Mouse (Mus musculus) adrenal gland, postnatal 10 days (tissue): ENCODE results near the gene Ercc8. TPM values are rescaled to one million over a fixed set of nuclear protein-coding genes. Genes with fewer than 3 reads are reported as not detected.

Source experiments
- DNase-seq: peaks from one replicate; pipeline ENCODE4 v3.0.0; 2021; ENCODE audit warnings: mixed read lengths
- long read RNA-seq, 2 experiments: library from polyadenylated mRNA; stranded (forward); transcript quantifications; one replicate each; pipeline ENCODE4 v2.0.0; 2021
- total RNA-seq, 2 experiments: library from RNA; stranded (reverse); gene quantifications; 2 replicates each; pipeline ENCODE4 v1.2.3; 2021

Gene Ercc8
- 10 to 100 TPM; 11.5 to 13.3 TPM for total RNA-seq
- long read RNA-seq, experiment 1, partial matches to known transcripts, result 0 of 11 reads
- long read RNA-seq, experiment 1, other reads (novel, unspliced or antisense), result 3 of 11 reads
- long read RNA-seq, experiment 2, partial matches to known transcripts, result 0 of 6 reads
- long read RNA-seq, experiment 2, other reads (novel, unspliced or antisense), result 1 of 6 reads

DNA sequence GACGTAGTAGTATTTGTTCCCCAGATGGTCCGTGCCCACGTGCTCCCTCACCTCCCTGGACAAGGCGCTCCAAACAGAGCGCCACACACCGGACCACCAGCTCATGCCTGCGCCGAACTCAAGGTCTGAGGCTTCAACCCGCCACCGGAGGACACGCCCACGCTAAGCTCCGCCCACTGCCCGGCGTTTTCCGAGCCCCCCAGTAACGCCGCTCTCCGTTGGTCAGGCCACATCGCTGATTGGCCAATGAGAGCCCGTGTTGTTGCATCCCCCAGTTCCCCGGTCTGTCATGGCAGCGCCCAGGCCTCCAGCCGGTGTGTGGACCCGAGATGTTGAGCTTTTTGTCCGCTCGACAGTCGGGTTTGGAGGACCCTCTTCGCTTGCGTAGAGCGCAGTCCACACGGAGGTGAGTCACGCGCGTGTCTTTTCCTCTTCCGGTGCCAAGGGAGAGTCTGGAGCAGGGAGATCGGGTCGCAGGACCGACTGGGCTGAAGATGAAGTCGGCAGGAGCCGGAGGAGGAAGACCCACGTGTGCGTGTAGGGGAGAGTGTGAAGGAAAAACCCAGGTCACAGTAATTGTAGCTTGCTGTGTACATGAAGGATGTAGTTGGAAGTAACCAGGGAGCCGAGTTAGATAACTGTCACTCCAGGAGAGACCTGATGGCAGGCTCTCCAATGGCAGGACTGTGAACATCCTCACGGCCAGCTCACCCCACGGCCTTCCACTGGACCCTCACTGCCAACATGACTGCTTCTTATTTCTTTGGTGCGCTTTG lies at the start of gene Ercc8, which contains the start of gene Ndufaf2:
Gene Ercc8, plus strand, starts transcription at position 267 of the 776 bp plus-strand sequence.
Gene Ndufaf2, minus strand, starts transcription at position 159 of the 776 bp plus-strand sequence.
- DNase-seq, result peak; percentile 98

DNA sequence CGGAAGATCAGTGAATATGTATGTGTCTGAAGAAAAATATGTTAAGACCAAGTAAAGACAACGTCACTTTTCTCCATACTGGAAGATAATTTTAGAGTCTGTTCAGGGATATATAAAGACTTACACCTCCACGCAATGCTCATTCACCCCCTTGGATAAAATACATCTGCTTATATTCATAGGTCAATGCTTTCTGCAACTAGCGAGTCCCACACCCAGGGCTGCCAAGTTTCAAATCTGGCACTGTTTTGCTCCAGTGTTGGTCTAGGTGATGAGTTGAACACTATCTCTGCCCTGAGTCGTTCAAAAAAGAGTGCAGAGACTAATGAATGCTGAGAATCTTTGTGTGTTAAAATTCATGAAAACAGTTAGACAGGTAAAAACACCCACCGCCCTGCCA lies 47.6 kb upstream of the Ercc8 start:
- DNase-seq, result no peak

DNA sequence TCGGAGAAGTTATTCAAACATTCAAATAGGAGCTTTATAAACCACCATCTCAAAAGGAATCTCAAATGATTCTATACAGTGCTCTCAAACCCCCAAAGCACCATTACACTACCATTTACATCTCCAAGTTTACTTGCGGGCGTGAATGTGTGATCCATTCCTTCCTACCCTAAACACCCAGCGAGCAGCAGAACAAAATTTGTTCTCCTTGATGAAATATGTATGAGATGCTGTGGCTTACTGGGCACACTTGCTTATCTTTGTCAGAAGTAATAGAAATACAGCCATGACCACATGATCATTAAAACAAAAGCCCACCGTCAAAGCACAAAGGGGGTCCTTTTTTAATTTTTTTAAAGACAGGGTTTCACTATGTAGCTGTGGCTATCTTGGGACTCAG lies 45.0 kb upstream of the Ercc8 start:
- no peak for DNase-seq

DNA sequence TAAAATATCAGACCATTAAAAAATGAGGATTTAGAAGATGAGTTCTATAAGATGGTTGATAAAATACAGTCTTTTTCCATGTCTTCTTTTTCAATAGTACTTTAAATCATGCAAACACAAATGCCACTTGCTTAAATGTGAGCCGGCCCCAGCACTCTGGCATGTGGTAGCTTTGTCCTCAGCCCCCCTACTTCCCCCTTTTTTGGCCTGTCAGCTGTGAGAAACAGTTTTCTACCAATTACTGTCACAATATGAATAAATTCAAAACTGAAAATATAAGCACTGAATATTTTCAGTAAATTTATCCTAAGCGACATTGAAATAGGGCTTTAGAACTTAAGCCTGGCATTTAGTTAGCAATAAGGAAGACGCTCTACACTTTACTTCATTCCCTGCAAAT lies 44.3 kb upstream of the Ercc8 start:
- no peak for DNase-seq

DNA sequence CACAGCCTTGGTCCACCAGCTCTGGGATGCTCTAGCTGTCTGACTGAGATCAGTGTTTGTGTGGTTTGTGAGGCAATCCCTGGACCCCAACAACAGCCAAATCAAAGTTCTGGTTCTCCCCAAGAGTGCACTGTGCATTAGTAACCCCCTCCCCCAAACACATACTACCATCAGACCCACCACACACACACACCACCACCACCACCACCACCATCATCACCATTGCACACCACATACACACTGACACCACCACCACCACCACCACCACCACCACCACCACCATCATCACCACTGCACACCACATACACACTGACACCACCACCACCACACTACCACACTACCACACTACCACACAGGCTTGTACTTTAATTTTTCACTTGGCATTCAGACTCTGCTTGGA lies 40.9 kb upstream of the Ercc8 start:
- no peak for DNase-seq

DNA sequence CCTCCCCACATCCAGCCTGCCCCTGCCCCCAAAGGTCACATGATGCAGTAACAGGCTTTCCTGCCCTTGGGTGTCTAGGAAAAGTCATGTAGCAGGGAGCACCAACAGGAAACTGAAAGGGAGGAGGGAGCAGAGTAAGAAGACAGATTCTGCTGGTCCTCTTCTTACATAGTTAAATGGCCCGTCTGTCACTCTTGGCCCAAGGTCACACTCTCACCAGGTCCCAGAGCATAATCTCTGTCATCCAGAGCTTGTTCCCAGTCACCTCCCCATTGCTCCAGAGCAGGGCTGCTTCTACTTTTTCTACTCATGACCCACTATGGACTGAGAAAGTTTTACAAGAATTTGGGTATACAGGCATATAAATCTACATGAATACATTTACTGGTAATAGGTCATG lies 40.3 kb upstream of the Ercc8 start:
- no peak for DNase-seq

DNA sequence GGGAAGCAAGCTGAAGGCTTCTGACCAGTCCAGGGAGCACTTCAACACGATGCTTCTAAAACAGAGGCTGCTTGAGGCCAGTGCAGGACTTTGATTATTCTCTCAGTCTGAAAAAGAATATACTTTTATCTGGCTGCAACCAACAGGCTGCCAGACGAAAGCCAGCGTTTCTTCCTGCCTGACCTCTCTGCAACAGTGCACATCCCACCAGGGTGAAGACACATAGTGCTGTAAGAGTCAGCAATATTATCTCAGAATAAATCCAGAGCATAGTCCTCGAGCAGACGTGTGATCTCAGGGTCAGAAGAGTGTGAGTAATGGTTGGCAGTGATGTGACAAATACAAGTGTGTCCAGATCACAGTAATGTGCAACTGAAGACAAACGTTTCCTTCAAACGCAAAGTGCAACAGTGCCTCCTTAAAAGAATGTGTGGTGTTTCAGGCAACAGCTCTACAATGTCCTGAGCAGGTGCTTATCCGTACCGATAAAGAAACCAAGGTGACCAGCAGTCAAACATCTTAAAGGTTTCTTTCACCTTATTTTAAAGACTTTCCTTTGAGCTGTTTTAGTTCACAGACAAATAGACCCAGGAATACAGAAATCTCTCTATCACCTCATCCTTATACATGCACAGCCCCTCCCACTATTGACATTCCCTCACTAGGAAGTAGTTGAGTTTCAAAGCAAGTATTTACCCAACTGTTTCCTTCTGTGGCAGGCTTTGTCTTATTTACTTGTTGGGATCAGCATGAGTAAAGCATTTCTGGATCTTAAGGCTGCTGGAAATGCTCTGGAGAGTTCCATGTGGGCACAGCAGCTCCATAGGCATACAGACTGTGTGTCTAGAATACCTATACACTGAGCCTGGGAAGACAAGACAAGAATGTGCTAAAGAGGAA lies 38.9 kb upstream of the Ercc8 start:
- DNase-seq, result no peak

DNA sequence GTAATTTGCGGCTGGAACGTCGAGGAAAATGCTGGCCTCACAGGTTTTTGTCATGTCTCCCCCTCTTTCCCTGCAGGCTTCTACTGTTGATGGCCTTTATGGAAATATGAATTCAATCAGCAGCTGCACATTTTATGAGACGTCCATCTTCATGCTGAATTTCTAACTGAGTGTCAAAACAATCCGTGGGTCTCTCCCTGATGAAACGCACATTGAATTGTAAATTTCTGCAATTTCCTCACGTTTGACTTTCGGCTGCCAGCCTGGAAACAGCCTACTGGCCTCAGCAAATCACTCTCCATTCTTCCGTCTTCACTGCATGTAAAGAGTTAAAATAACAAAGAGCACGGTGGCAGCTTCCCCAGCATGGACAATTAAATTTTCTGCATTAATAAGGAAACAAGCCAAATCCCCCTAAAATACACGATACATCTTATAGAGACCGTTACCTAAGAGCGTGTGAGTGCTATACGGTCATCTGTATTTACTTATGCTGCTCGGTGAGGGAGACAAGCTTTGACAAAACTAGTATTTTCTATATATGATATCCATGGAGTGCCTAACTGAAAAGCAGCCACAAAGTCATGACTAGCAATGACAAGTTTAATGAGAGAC lies 35.3 kb upstream of the Ercc8 start:
- no peak for DNase-seq

DNA sequence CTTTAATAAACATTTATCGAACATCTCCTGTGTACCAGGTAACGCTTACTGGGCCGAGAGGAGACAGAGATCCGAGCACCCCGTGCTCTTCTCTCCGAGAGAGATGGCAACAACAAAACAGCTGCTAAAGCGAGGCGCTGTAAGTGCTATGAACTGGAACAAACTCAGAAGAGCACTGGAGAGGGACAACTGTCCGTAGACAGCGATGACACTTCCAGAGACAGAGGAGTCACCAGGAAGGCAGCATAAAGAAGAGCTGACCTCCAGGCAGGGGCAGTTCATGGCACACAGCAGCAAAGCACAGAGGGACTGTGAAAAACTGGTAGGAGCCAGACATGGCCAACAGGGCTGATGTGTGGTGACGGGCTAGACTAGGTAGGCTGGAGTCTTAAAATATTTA lies 34.4 kb upstream of the Ercc8 start:
- no peak for DNase-seq

DNA sequence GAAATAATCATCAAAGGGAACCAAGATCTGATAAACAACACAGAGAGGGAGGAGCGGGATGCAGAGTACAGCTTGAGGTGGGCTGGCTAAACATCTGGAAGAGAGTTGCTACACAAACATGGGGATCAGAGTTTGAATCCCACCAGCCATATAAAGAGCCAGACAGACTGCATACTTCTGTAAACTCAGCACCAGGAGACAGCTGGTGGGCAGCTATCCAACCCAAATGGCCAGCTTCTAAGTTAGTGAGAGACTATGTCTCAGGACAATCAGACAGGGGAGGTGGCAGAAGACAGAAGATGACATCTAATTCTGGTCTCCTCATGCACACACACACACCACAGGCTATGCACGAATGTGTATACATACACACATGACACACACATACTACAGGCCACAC lies 32.3 kb upstream of the Ercc8 start:
- DNase-seq, result no peak

DNA sequence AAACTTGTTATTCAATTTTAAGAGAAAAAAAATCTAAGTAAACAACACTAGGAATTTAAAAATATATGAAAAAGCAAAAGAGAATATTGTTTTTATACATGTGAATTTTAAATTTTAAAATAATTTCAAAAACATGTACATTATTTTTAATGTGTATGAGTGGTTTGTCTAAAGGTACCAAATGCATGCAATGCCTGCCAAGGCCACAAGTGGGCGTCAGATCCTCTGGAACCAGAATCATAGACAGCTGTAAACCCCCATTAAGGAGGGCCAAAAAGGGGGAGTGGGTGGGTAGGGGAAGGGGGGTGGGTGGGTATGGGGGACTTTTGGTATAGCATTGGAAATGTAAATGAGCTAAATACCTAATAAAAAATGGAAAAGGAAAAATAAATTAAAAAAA lies 31.4 kb upstream of the Ercc8 start:
- DNase-seq, result peak; percentile 34

DNA sequence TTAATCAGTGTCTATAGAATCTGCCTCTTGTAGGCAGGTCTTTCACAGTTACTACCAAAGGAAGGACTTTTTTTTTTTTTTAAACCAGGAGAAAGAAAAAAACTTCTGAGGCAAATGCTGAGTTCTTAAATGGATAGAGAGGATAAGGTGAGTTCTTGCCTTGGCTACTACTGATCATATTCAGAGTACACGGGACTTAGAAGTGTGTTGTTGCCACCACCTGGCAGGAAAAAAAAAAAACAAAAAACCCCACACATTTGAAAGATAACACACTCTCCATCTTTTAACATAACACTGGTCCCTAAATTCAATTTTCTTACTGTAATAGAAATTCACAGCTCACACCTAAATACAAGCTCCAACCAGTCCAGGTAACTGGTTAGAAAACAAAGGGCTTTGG lies 30.6 kb upstream of the Ercc8 start:
- DNase-seq, result no peak

DNA sequence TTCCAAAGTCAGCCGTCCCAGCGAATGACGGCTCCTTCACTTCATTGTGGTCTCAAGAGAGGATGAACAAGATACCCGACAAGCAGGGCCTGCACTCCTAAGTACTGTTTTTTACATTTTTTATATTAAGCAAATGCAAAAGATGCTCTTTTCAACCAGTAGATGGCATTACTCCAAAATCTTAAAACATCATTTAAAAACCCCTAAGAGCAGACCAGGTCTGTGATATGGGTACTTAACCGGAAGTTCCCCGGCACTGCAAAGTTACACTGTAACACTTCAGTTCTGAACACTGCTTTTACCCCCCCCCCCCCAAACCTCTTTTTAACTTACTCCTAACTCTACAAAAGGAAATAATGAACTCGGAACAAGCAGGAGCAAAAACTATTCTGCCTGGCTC lies 29.5 kb upstream of the Ercc8 start:
- no peak for DNase-seq

DNA sequence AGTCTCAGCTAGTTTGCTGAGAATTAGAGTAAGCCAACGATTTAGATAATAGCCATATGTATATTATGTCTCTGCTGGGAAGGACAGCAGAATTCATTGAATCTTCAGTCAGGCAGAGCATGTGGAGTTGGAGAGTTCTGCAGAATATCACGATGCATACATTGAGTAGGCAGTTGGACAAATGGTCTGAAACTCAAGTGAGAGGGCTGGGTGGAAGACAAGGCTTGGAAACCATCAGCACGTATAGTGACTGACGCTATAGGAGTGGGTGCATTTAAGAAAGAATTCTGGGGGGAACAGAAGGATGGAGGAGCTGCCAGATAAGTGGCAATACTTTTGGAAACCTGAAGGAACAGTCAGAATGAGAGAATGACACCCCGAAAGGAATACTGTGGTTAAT lies 27.8 kb upstream of the Ercc8 start:
- DNase-seq, result no peak

DNA sequence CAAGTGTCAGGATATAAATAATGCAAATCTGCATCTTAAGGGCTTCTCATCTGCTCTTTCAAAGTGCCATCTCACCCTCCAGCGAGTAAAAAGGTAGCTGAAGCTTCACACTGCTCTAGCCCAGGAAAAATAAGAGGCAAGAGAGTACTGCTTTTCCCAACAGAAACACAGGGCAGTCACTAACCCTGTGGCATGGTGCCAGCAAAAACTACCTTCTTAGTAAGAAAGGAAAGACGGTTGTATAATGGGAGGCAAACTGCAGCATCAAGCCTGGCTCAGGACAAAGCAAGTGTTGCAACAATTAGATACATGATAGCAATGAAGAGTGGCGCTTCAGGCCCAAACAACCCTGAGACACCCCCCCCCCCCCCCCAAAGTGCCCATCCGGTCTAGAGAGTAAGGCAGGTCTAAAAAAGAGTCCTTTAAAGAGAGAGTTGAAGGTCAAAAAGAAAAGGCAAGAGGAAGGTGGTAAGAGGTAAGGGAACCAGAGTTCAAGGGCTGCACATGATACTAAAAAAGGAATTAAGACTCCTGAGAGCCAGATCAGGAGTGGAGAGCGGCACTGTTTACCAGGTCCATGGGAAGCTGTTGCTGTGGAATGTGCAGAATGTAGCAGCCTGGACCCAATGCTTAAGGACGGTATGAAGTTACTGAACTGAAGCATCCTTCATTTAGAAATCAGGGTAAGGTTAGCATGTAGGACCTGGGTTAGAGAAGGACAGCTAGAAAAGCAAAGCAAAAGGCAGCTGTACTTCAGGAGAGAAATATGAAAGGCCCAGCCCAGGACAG lies 26.3 kb upstream of the Ercc8 start:
- peak; percentile 33 for DNase-seq

DNA sequence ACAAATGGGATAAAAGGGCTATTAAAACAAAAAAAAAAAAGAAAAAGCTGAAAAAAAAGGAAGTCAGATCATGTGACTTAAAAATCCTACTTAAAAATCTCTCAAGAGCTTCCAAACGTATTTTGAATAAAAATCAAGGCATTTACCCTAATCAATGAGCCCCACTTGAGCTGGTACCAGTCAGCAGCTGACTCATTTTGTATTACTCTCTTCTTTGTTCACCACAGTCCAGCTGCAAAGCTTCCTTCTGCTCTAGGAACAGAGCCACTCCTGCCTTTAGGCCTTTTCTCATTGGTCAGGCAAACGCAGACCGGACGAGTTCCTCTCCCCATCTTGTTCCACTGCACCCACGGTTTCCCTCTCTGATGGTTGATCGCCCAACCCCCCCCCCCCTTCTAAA lies 22.9 kb upstream of the Ercc8 start:
- no peak for DNase-seq

DNA sequence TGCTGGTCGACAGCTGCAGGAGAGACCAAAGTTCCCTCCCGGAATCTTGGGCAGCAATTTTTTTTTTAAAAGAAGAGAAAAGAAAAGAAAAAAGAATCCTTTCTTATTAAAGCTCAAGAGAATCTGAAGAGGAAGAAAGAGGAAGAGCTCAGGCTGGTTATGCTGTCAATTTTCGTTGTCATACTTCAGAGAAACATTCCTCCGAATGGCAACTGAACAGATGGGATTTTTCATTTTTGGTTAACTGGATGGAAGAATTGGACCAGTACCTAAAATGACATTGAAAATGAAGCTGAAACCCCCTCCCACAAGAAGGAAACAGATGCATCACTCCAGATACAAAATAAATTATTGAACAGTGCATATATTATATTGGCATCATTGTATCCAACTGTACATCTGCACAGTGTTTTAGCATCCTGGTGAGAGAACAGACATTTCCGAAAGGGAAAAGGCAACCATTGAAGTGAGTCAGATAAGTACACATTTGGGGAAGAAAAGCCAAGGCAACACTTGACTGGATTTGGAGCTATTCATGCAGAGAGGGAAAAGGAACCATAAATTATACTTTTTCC lies 20.0 kb upstream of the Ercc8 start:
- DNase-seq, result no peak

DNA sequence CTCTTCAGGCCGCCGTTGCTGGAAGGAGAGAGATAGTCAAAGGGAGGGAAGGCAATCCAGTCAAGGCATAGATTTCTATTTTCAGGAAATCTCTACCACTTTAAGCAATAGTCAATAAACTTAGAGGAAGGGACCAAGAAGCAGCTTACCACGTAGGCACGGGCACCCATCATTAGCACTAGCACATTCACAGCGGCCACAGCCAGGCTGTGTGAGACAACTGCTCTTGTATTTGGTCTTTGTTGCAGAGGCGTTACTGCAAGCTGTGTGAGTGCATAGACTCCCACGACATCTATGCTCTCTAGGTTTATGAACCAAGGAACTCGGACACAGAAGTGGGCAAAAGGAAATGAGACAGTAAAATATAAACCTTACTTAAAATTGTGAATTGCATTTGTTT lies 14.4 kb upstream of the Ercc8 start:
- no peak for DNase-seq

DNA sequence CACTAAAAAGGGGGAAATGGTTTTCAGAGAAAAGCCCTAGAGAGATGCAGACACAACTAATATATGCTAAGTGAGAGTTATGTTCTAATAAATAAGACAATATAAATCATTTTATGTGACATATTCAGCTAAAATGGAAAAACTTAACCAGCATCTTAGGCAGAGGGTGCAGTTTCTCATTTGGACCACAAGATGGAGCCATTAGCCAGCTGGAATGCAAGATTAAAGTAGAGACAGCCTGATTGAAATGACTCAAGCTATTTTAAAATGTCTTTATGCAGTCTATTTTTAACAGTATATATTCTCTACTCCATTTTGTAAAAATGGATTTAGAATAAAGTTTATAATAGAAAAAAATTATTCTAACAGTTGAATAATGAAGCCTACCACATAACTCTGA lies 6.7 kb upstream of the Ercc8 start:
- DNase-seq, result no peak

DNA sequence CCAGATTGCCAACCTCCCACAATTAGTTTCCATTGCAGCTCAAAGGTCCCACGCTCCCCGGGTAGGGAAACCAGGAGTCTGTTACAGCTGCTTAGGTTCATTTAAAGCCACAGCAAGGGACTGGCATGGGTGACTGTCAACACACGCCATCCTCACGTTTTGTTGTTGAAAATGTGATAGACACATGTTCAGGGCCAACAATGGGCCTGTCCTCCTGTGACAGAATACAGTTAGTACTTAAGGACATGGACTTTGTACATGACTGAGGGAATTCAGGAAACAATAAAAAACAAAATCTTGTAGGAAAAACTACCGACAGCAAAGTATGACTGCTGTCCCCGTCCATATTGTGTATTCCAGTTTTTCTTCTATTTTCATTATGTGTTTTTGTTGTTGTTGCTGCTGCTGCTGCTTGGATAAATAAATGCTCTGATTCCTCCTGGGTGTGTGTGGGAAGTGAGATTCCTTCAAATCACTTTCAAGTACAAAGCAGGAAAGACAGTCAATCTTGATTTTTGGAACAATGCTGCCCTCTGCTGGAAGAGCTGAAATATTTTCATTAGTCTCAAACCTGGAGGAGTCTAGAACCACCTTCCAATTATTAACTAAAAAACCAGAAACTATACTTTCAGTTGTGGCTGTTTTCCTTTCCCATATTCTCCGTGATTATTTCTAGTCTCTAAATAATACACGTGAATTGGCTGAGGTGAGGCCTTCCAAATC lies 5.7 kb upstream of the Ercc8 start:
- DNase-seq, result peak; percentile 78

DNA sequence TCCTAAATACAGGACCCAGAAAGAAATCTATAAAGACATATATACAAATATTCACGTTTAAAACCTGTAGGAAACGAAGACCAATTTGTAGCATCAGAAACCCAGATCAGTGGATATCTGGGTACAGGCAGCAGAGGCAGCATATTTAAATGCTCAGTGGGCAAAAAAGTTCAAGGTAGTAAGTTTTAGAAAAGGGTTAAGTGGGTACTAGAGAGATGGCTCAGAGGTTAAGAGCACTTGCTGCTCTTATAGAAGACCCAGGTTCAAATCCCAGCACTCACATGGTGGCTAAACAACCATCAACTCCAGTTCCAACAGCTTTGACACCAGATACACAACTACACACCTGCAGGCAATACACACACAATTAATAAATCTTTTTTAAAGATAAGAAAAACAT lies 1.4 kb upstream of the Ercc8 start:
- no peak for DNase-seq
